Mouse (Mus musculus) embryonic facial prominence, embryonic 14.5 days (tissue): Measurements from ENCODE around the gene Hilpda. TPM values are rescaled to one million over a fixed set of nuclear protein-coding genes. Genes with fewer than 3 reads are reported as not detected.

Experiments used
- ATAC-seq: fragments of 200-750 bp; cut with Nextera tagmentation; 2 replicates; pipeline ENCODE4 v1.8.0; 2017; ENCODE audit warnings: low read depth, moderate number of reproducible peaks, moderate TSS enrichment
- DNase-seq: peaks from one replicate; pipeline ENCODE4 v3.0.0-alpha.2; 2015; ENCODE audit warnings: low spot score
- H3K27ac ChIP-seq: fragments of 300-500 bp; sonication (generic); replicated peaks from 2 replicates; pipeline ENCODE4 v1.5.1; 2014; ENCODE audit warnings: low read depth, mild to moderate bottlenecking, low read length, moderate library complexity
- H3K27me3 ChIP-seq: fragments of 300-500 bp; sonication (generic); replicated peaks from 2 replicates; pipeline ENCODE4 v1.6.1; 2014; ENCODE audit warnings: low read length; ENCODE audit not compliant: control insufficient read depth, insufficient read depth
- H3K36me3 ChIP-seq: fragments of 300-500 bp; sonication (generic); 2 replicates; pipeline ENCODE4 v1.6.1; 2014; ENCODE audit warnings: low read length, mixed read lengths; ENCODE audit not compliant: control insufficient read depth, insufficient read depth
- H3K4me1 ChIP-seq: fragments of 300-500 bp; sonication (generic); 2 replicates; pipeline ENCODE4 v1.6.1; 2014; ENCODE audit warnings: antibody characterized with exemption, low read length; ENCODE audit not compliant: control insufficient read depth, insufficient read depth
- H3K4me2 ChIP-seq: fragments of 300-500 bp; sonication (generic); 2 replicates; pipeline ENCODE4 v1.6.1; 2014; ENCODE audit warnings: low read depth, mild to moderate bottlenecking, low read length, moderate library complexity, mixed read lengths
- H3K4me3 ChIP-seq: fragments of 300-500 bp; sonication (generic); 2 replicates; pipeline ENCODE4 v1.5.1; 2014; ENCODE audit warnings: low read depth, mild to moderate bottlenecking, low read length
- H3K9ac ChIP-seq: fragments of 300-500 bp; sonication (generic); 2 replicates; pipeline ENCODE4 v1.6.1; 2014; ENCODE audit warnings: low read depth, mild to moderate bottlenecking, low read length, moderate library complexity, mixed read lengths
- H3K9me3 ChIP-seq: fragments of 300-500 bp; sonication (generic); 2 replicates; pipeline ENCODE4 v1.6.1; 2016; ENCODE audit warnings: low read length; ENCODE audit not compliant: control insufficient read depth
- WGBS: fragments of 180-500 bp; shearing (Covaris S2); extraction: QIAGEN DNeasy Blood & Tissue Kit; methylation state at CpG from one replicate; pipeline ENCODE4 v1.1.7; 2014; 5-methylcytosine and 5-hydroxymethylcytosine counted together
- polyA plus RNA-seq: library from polyadenylated mRNA; unstranded; fragments of >200 nt; fragmentation: Nextera tagmentation; extraction: Ambion mirVana; gene quantifications from 2 replicates; pipeline ENCODE4 v1.2.1, GENCODE M21; 2014

The Hilpda gene
- polyA plus RNA-seq, 1 experiment from 2014 or later, result 44.1 TPM

- WGBS, result 43% methylated on average over 6 of the region's 6 CpGs
- H3K9me3 ChIP-seq, result no peaks in the 10 kb centered on the region
- no peak overlapping the region for H3K9ac ChIP-seq
- DNase-seq (no peak), ATAC-seq (no peak)
- no peaks in the 10 kb centered on the region for H3K4me1 ChIP-seq
- no peaks in the 10 kb centered on the region for H3K27me3 ChIP-seq
- no peak overlapping the region for H3K4me3 ChIP-seq
- no peak overlapping the region for H3K4me2 ChIP-seq
- H3K27ac ChIP-seq, result no peak overlapping the region
- H3K36me3 ChIP-seq, result no peaks in the 10 kb centered on the region
Measured at GRCm38 (mm10) chr6:29287481-29287880, 15.2 kb downstream of the Hilpda start.

- Histone ChIP-seq H3K4me2 (no peak overlapping the region), H3K4me1 (no peaks in the 10 kb centered on the region), H3K4me3 (no peak overlapping the region), H3K27ac (no peak overlapping the region), H3K27me3 (no peaks in the 10 kb centered on the region), H3K36me3 (no peaks in the 10 kb centered on the region), H3K9me3 (no peaks in the 10 kb centered on the region), H3K9ac (no peak overlapping the region)
- ATAC-seq (no peak), DNase-seq (no peak)
- WGBS, result 73% methylated on average over 5 of the region's 5 CpGs
Measured at GRCm38 (mm10) chr6:29287944-29288343, 15.7 kb downstream of the Hilpda start.

- Histone ChIP-seq H3K9me3 (no peaks in the 10 kb centered on the region), H3K4me1 (no peaks in the 10 kb centered on the region), H3K27ac (no peak overlapping the region), H3K9ac (no peak overlapping the region), H3K36me3 (no peaks in the 10 kb centered on the region), H3K4me3 (no peak overlapping the region), H3K27me3 (no peaks in the 10 kb centered on the region), H3K4me2 (no peak overlapping the region)
- ATAC-seq (no peak), DNase-seq (no peak)
- WGBS, result 64% methylated on average over 6 of the region's 6 CpGs
Measured at GRCm38 (mm10) chr6:29288651-29289050, 16.4 kb downstream of the Hilpda start.

- WGBS, result 58% methylated on average over 2 of the region's 2 CpGs
- H3K4me1 ChIP-seq, result no peaks in the 10 kb centered on the region
Measured at GRCm38 (mm10) chr6:29299112-29299511, 26.8 kb downstream of the Hilpda start.

GRCm38 (mm10) chr6:29303251-29303650 lies 31.0 kb downstream of the Hilpda start:
- Histone ChIP-seq H3K4me2 (no peak overlapping the region), H3K27ac (no peak overlapping the region), H3K4me3 (no peak overlapping the region), H3K27me3 (no peaks in the 10 kb centered on the region), H3K9ac (no peak overlapping the region), H3K4me1 (no peaks in the 10 kb centered on the region), H3K36me3 (no peaks in the 10 kb centered on the region), H3K9me3 (peaks cover 6% of the 10 kb centered on the region)
- ATAC-seq (no peak), DNase-seq (no peak)

More at GRCm38 (mm10) chr6:29299112-29299511, 26.8 kb downstream of the Hilpda start:
- H3K36me3 ChIP-seq, result no peaks in the 10 kb centered on the region
- ATAC-seq, result no peak
- H3K9me3 ChIP-seq, result peaks cover 6% of the 10 kb centered on the region
- H3K4me3 ChIP-seq, result no peak overlapping the region
- no peak overlapping the region for H3K27ac ChIP-seq
- H3K27me3 ChIP-seq, result no peaks in the 10 kb centered on the region
- no peak overlapping the region for H3K9ac ChIP-seq
- DNase-seq, result no peak
- no peak overlapping the region for H3K4me2 ChIP-seq

GRCm38 (mm10) chr6:29303726-29304125 lies 31.4 kb downstream of the Hilpda start:
- ATAC-seq (no peak), DNase-seq (no peak)
- WGBS, result 43% methylated on average over 5 of the region's 5 CpGs
- Histone ChIP-seq H3K9me3 (peaks cover 6% of the 10 kb centered on the region), H3K4me1 (no peaks in the 10 kb centered on the region), H3K9ac (no peak overlapping the region), H3K27ac (no peak overlapping the region), H3K27me3 (no peaks in the 10 kb centered on the region), H3K4me2 (no peak overlapping the region), H3K36me3 (no peaks in the 10 kb centered on the region), H3K4me3 (no peak overlapping the region)

GRCm38 (mm10) chr6:29305462-29305861 lies 33.2 kb downstream of the Hilpda start:
- Histone ChIP-seq H3K4me2 (no peak overlapping the region), H3K27ac (no peak overlapping the region), H3K9me3 (no peaks in the 10 kb centered on the region), H3K4me3 (no peak overlapping the region), H3K4me1 (no peaks in the 10 kb centered on the region), H3K36me3 (no peaks in the 10 kb centered on the region), H3K9ac (no peak overlapping the region), H3K27me3 (no peaks in the 10 kb centered on the region)
- ATAC-seq (no peak), DNase-seq (no peak)
- 90% methylated on average over 4 of the region's 4 CpGs for WGBS

GRCm38 (mm10) chr6:29308846-29309605 lies 36.7 kb downstream of the Hilpda start:
- Histone ChIP-seq H3K9ac (no peak overlapping the region), H3K36me3 (no peaks in the 10 kb centered on the region), H3K27ac (no peak overlapping the region), H3K9me3 (no peaks in the 10 kb centered on the region), H3K27me3 (no peaks in the 10 kb centered on the region), H3K4me3 (no peak overlapping the region), H3K4me2 (no peak overlapping the region), H3K4me1 (no peaks in the 10 kb centered on the region)
- DNase-seq (no peak), ATAC-seq (no peak)
- 92% methylated on average over 16 of the region's 16 CpGs for WGBS

GRCm38 (mm10) chr6:29313690-29314202 lies 41.5 kb downstream of the Hilpda start:
- Histone ChIP-seq H3K4me1 (no peaks in the 10 kb centered on the region), H3K4me2 (no peak overlapping the region), H3K9ac (no peak overlapping the region), H3K36me3 (no peaks in the 10 kb centered on the region), H3K9me3 (no peaks in the 10 kb centered on the region), H3K27ac (no peak overlapping the region), H3K27me3 (no peaks in the 10 kb centered on the region), H3K4me3 (no peak overlapping the region)
- no peak for ATAC-seq
- WGBS, result 60% methylated on average over 14 of the region's 14 CpGs
- no peak for DNase-seq
